Mouse (Mus musculus) lung, embryonic 14.5 days (tissue): ENCODE data around the gene Gm5136. TPM values are rescaled to one million over a fixed set of nuclear protein-coding genes. Genes with fewer than 3 reads are reported as not detected.

Experiments used
- ATAC-seq: fragments of 200-750 bp; cut with Nextera tagmentation; 2 replicates; pipeline ENCODE4 v1.8.0; 2017; ENCODE audit warnings: mild to moderate bottlenecking, moderate TSS enrichment, moderate library complexity; ENCODE audit not compliant: insufficient read depth
- DNase-seq: peaks from one replicate; pipeline ENCODE4 v3.0.0-alpha.2; 2015
- H3K27ac ChIP-seq: fragments of 300-500 bp; sonication (generic); 2 replicates; pipeline ENCODE4 v1.5.1; 2014; ENCODE audit warnings: low read depth, mild to moderate bottlenecking, moderate library complexity
- H3K27me3 ChIP-seq: fragments of 300-500 bp; sonication (generic); 2 replicates; pipeline ENCODE4 v1.6.1; 2014; ENCODE audit warnings: low read length, control low read depth; ENCODE audit not compliant: insufficient read depth
- H3K36me3 ChIP-seq: fragments of 300-500 bp; sonication (generic); 2 replicates; pipeline ENCODE4 v1.6.1; 2014; ENCODE audit warnings: control low read depth; ENCODE audit not compliant: insufficient read depth
- H3K4me1 ChIP-seq: fragments of 300-500 bp; sonication (generic); 2 replicates; pipeline ENCODE4 v1.6.1; 2014; ENCODE audit warnings: antibody characterized with exemption, control low read depth; ENCODE audit not compliant: insufficient read depth
- H3K4me2 ChIP-seq: fragments of 300-500 bp; sonication (generic); 2 replicates; pipeline ENCODE4 v1.6.1; 2014; ENCODE audit warnings: mild to moderate bottlenecking
- H3K4me3 ChIP-seq: fragments of 300-500 bp; sonication (generic); 2 replicates; pipeline ENCODE4 v1.5.1; 2014; ENCODE audit warnings: low read depth, low read length
- H3K9ac ChIP-seq: fragments of 300-500 bp; sonication (generic); 2 replicates; pipeline ENCODE4 v1.6.1; 2014
- H3K9me3 ChIP-seq: fragments of 300-500 bp; sonication (generic); 2 replicates; pipeline ENCODE4 v1.6.1; 2016; ENCODE audit warnings: low read depth, low read length, control low read depth
- CTCF ChIP-seq: IDR thresholded peaks from 2 replicates; pipeline ENCODE4 v1.5.1; 2016; ENCODE audit warnings: antibody characterized with exemption, low read depth
- WGBS: fragments of 180-500 bp; shearing (Covaris S2); extraction: QIAGEN DNeasy Blood & Tissue Kit; methylation state at CpG from one replicate; pipeline ENCODE4 v1.1.7; 2014; 5-methylcytosine and 5-hydroxymethylcytosine counted together
- polyA plus RNA-seq: library from polyadenylated mRNA; unstranded; fragments of >200 nt; fragmentation: Nextera tagmentation; extraction: Ambion mirVana; gene quantifications from 2 replicates; pipeline ENCODE4 v1.2.1, GENCODE M21; 2014

Gene Gm5136
- polyA plus RNA-seq, 1 experiment from 2014 or later: not detected

GRCm38 (mm10) chr10:108701361-108702128, 1.6 kb upstream of the Gm5136 start:
- Histone ChIP-seq H3K9ac (no peak overlapping the region), H3K4me3 (no peak overlapping the region), H3K36me3 (no peaks in the 10 kb centered on the region), H3K27me3 (no peaks in the 10 kb centered on the region), H3K9me3 (0 out of 2 replicates have a peak, but pooled peaks cover 3% of the 10 kb centered on the region), H3K4me2 (no peak overlapping the region), H3K4me1 (no peaks in the 10 kb centered on the region), H3K27ac (no peak overlapping the region)
- WGBS: 72% methylated on average over 14 of the region's 14 CpGs
- DNase-seq (no peak), ATAC-seq (no peak)
- no peak for TF ChIP-seq CTCF

DNA sequence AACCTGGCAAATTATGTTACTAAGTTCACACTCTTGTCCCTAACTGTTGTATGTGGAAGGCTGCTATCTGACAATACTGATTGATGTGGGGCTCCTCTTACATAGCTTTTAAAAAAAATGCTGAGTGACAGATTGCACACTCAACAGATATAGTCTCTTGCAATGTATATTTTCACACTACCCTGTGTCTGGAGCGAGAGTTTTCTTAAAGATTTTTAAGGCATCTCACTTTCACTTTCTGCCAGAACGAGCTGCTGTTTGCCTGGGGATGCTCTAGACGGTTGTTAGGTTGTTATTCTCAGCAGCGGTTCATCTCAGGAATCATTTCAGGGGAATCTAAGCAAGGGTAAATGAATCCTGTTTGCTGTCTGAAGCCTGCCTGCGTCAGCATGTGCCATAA, 2.9 kb downstream of the Gm5136 start:
- H3K9me3 ChIP-seq: 0 out of 2 replicates have a peak, but pooled peaks cover 3% of the 10 kb centered on the region
- no peak overlapping the region for H3K4me2 ChIP-seq
- no peak overlapping the region for H3K27ac ChIP-seq

GRCm38 (mm10) chr10:108690954-108691353, 9.0 kb downstream of the Gm5136 start:
- no peak overlapping the region for H3K9ac ChIP-seq
- no peak overlapping the region for H3K4me3 ChIP-seq
- H3K9me3 ChIP-seq: no peaks in the 10 kb centered on the region
- WGBS: 69% methylated on average over 9 of the region's 9 CpGs
- H3K4me1 ChIP-seq: no peaks in the 10 kb centered on the region
- TF ChIP-seq CTCF: no peak
- H3K27me3 ChIP-seq: no peaks in the 10 kb centered on the region
- DNase-seq: no peak
- H3K27ac ChIP-seq: no peak overlapping the region
- ATAC-seq: no peak
- H3K36me3 ChIP-seq: no peaks in the 10 kb centered on the region
- H3K4me2 ChIP-seq: no peak overlapping the region

More for the DNA sequence above, 2.9 kb downstream of the Gm5136 start:
- Histone ChIP-seq H3K27me3 (no peaks in the 10 kb centered on the region), H3K4me1 (no peaks in the 10 kb centered on the region), H3K9ac (no peak overlapping the region), H3K36me3 (no peaks in the 10 kb centered on the region), H3K4me3 (no peak overlapping the region)
- no peak for ATAC-seq
- TF ChIP-seq CTCF: no peak
- DNase-seq: no peak
- WGBS: 35% methylated on average over 5 of the region's 5 CpGs

- H3K9me3 ChIP-seq: no peaks in the 10 kb centered on the region
- ATAC-seq (no peak), DNase-seq (no peak)
- no peak overlapping the region for H3K4me3 ChIP-seq
- no peaks in the 10 kb centered on the region for H3K36me3 ChIP-seq
- 53% methylated on average over 4 of the region's 4 CpGs for WGBS
- H3K4me1 ChIP-seq: no peaks in the 10 kb centered on the region
- H3K9ac ChIP-seq: no peak overlapping the region
- no peak overlapping the region for H3K27ac ChIP-seq
- H3K4me2 ChIP-seq: no peak overlapping the region
- H3K27me3 ChIP-seq: no peaks in the 10 kb centered on the region
- TF ChIP-seq CTCF: no peak
Measured at GRCm38 (mm10) chr10:108686696-108687095, 13.3 kb downstream of the Gm5136 start.

GRCm38 (mm10) chr10:108679675-108680390, 20.1 kb downstream of the Gm5136 start:
- Histone ChIP-seq H3K9ac (no peak overlapping the region), H3K4me1 (no peaks in the 10 kb centered on the region), H3K4me3 (no peak overlapping the region), H3K36me3 (no peaks in the 10 kb centered on the region), H3K27me3 (no peaks in the 10 kb centered on the region), H3K9me3 (no peaks in the 10 kb centered on the region), H3K4me2 (no peak overlapping the region), H3K27ac (no peak overlapping the region)
- 31% methylated on average over 14 of the region's 14 CpGs for WGBS
- TF ChIP-seq CTCF: no peak
- ATAC-seq (no peak), DNase-seq (peak; percentile 16)

- no peak for TF ChIP-seq CTCF
- WGBS: 72% methylated on average over 8 of the region's 8 CpGs
- no peak overlapping the region for H3K4me3 ChIP-seq
- no peaks in the 10 kb centered on the region for H3K9me3 ChIP-seq
- DNase-seq (no peak), ATAC-seq (no peak)
- no peak overlapping the region for H3K4me2 ChIP-seq
- H3K27ac ChIP-seq: no peak overlapping the region
- H3K27me3 ChIP-seq: no peaks in the 10 kb centered on the region
- no peak overlapping the region for H3K9ac ChIP-seq
- no peaks in the 10 kb centered on the region for H3K4me1 ChIP-seq
- no peaks in the 10 kb centered on the region for H3K36me3 ChIP-seq
Measured at GRCm38 (mm10) chr10:108677053-108677452, 22.9 kb downstream of the Gm5136 start.

DNA sequence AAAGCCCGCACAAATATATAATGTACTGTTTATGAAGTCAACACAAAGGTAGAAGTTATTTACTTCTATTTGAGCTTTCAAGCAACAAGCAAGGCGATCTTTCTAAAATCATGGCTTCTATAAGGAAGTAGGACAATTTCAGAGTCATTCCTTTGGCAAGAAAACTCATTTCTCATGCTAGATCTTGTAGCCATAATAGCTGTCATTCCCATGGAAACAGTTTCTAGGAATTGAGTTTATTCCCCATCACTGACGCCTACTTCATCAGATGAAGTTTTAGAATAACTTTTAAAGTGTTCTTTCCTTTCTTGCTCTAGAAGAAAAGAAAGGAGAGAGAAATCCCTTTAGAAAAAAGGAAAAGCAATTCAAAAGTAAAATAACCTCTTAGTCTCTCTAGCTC, 31.0 kb downstream of the Gm5136 start:
- ATAC-seq (no peak), DNase-seq (no peak)
- H3K27ac ChIP-seq: no peak overlapping the region
- no peak overlapping the region for H3K4me2 ChIP-seq
- H3K36me3 ChIP-seq: no peaks in the 10 kb centered on the region
- no peaks in the 10 kb centered on the region for H3K27me3 ChIP-seq
- no peak overlapping the region for H3K4me3 ChIP-seq
- H3K9me3 ChIP-seq: no peaks in the 10 kb centered on the region
- H3K4me1 ChIP-seq: no peaks in the 10 kb centered on the region
- TF ChIP-seq CTCF: no peak
- 85% methylated on average over 3 of the region's 3 CpGs for WGBS
- H3K9ac ChIP-seq: no peak overlapping the region
